Mouse (Mus musculus): ENCODE measurements at regions not wholly inside any gene's neighbourhood (a gene's known extent, or its start where the extent isn't known, plus 50 kb on each side); places are given as distances from the start of the nearest gene placed in this dataset.

- H3K27ac ChIP-seq (replicated peaks), result no peak overlapping the region
- H3K27me3 ChIP-seq (replicated peaks), result no peaks in the 10 kb centered on the region
- no peak for ATAC-seq (ENCODE audit: low FRiP score)
- WGBS, result 95% methylated on average over 3 of the region's 3 CpGs
- no peak overlapping the region for H3K4me3 ChIP-seq (replicated peaks)
- H3K4me2 ChIP-seq, result no peak overlapping the region
- no peaks in the 10 kb centered on the region for H3K9me3 ChIP-seq (replicated peaks)
- no peak overlapping the region for H3K9ac ChIP-seq (replicated peaks)
- no peaks in the 10 kb centered on the region for H3K36me3 ChIP-seq
- H3K4me1 ChIP-seq, result no peaks in the 10 kb centered on the region
Measured at GRCm38 (mm10) chr10:44627431-44627830, 99.1 kb upstream of the Prdm1 start.

GRCm38 (mm10) chr10:44625521-44625920, 97.2 kb upstream of the Prdm1 start:
- H3K9me3 ChIP-seq (replicated peaks), result no peaks in the 10 kb centered on the region
- WGBS, result 50% methylated on average over 4 of the region's 4 CpGs
- H3K9ac ChIP-seq (replicated peaks), result no peak overlapping the region
- H3K4me3 ChIP-seq (replicated peaks), result no peak overlapping the region
- H3K27ac ChIP-seq (replicated peaks), result no peak overlapping the region
- no peak overlapping the region for H3K4me2 ChIP-seq
- H3K4me1 ChIP-seq, result no peaks in the 10 kb centered on the region
- ATAC-seq (ENCODE audit: low FRiP score), result no peak
- H3K27me3 ChIP-seq (replicated peaks), result no peaks in the 10 kb centered on the region
- H3K36me3 ChIP-seq, result no peaks in the 10 kb centered on the region

- no peaks in the 10 kb centered on the region for H3K4me1 ChIP-seq
- H3K9me3 ChIP-seq (replicated peaks), result no peaks in the 10 kb centered on the region
- no peak overlapping the region for H3K9ac ChIP-seq (replicated peaks)
- H3K4me3 ChIP-seq (replicated peaks), result no peak overlapping the region
- no peaks in the 10 kb centered on the region for H3K36me3 ChIP-seq
- WGBS, result 67% methylated on average over 1 of the region's 1 CpGs
- H3K27ac ChIP-seq (replicated peaks), result no peak overlapping the region
- ATAC-seq (ENCODE audit: low FRiP score), result no peak
- H3K4me2 ChIP-seq, result no peak overlapping the region
- no peaks in the 10 kb centered on the region for H3K27me3 ChIP-seq (replicated peaks)
Measured at GRCm38 (mm10) chr10:44615586-44615985, 87.3 kb upstream of the Prdm1 start.

- no peaks in the 10 kb centered on the region for H3K36me3 ChIP-seq
- H3K9me3 ChIP-seq (replicated peaks), result no peaks in the 10 kb centered on the region
- no peak for ATAC-seq (ENCODE audit: low FRiP score)
- no peak overlapping the region for H3K4me3 ChIP-seq (replicated peaks)
- no peak overlapping the region for H3K4me2 ChIP-seq
- 94% methylated on average over 7 of the region's 7 CpGs for WGBS
- no peak overlapping the region for H3K27ac ChIP-seq (replicated peaks)
- H3K4me1 ChIP-seq, result no peaks in the 10 kb centered on the region
- no peak overlapping the region for H3K9ac ChIP-seq (replicated peaks)
- no peaks in the 10 kb centered on the region for H3K27me3 ChIP-seq (replicated peaks)
Measured at GRCm38 (mm10) chr10:44612571-44612970, 84.3 kb upstream of the Prdm1 start.

GRCm38 (mm10) chr10:44611399-44611798, 83.1 kb upstream of the Prdm1 start:
- H3K4me1 ChIP-seq, result no peaks in the 10 kb centered on the region
- H3K9ac ChIP-seq (replicated peaks), result no peak overlapping the region
- no peaks in the 10 kb centered on the region for H3K27me3 ChIP-seq (replicated peaks)
- H3K4me3 ChIP-seq (replicated peaks), result no peak overlapping the region
- H3K9me3 ChIP-seq (replicated peaks), result no peaks in the 10 kb centered on the region
- no peak overlapping the region for H3K4me2 ChIP-seq
- no peak for ATAC-seq (ENCODE audit: low FRiP score)
- 86% methylated on average over 5 of the region's 5 CpGs for WGBS
- H3K27ac ChIP-seq (replicated peaks), result no peak overlapping the region
- H3K36me3 ChIP-seq, result no peaks in the 10 kb centered on the region

- no peaks in the 10 kb centered on the region for H3K9me3 ChIP-seq (replicated peaks)
- no peak for ATAC-seq (ENCODE audit: low FRiP score)
- no peak overlapping the region for H3K27ac ChIP-seq (replicated peaks)
- no peak overlapping the region for H3K4me3 ChIP-seq (replicated peaks)
- no peaks in the 10 kb centered on the region for H3K27me3 ChIP-seq (replicated peaks)
- H3K36me3 ChIP-seq, result no peaks in the 10 kb centered on the region
- H3K4me1 ChIP-seq, result no peaks in the 10 kb centered on the region
- 79% methylated on average over 6 of the region's 6 CpGs for WGBS
- no peak overlapping the region for H3K9ac ChIP-seq (replicated peaks)
- H3K4me2 ChIP-seq, result no peak overlapping the region
Measured at GRCm38 (mm10) chr10:44609187-44609586, 80.9 kb upstream of the Prdm1 start.

- H3K9ac ChIP-seq (replicated peaks), result no peak overlapping the region
- ATAC-seq (ENCODE audit: low FRiP score), result no peak
- H3K4me3 ChIP-seq (replicated peaks), result no peak overlapping the region
- no peak overlapping the region for H3K27ac ChIP-seq (replicated peaks)
- H3K36me3 ChIP-seq, result no peaks in the 10 kb centered on the region
- no peaks in the 10 kb centered on the region for H3K27me3 ChIP-seq (replicated peaks)
- WGBS, result 83% methylated on average over 5 of the region's 5 CpGs
- H3K4me2 ChIP-seq, result no peak overlapping the region
- no peaks in the 10 kb centered on the region for H3K4me1 ChIP-seq
- H3K9me3 ChIP-seq (replicated peaks), result no peaks in the 10 kb centered on the region
Measured at GRCm38 (mm10) chr10:44607334-44607851, 79.1 kb upstream of the Prdm1 start.

GRCm38 (mm10) chr10:44604512-44604911, 76.2 kb upstream of the Prdm1 start:
- Histone ChIP-seq H3K4me3 (replicated peaks) (no peak overlapping the region), H3K27me3 (replicated peaks) (no peaks in the 10 kb centered on the region), H3K4me1 (no peaks in the 10 kb centered on the region), H3K9me3 (replicated peaks) (no peaks in the 10 kb centered on the region), H3K9ac (replicated peaks) (no peak overlapping the region), H3K36me3 (no peaks in the 10 kb centered on the region), H3K4me2 (no peak overlapping the region), H3K27ac (replicated peaks) (no peak overlapping the region)
- WGBS, result 79% methylated on average over 11 of the region's 11 CpGs
- ATAC-seq (ENCODE audit: low FRiP score), result no peak

GRCm38 (mm10) chr10:44603461-44603860, 75.2 kb upstream of the Prdm1 start:
- H3K4me1 ChIP-seq, result no peaks in the 10 kb centered on the region
- H3K9ac ChIP-seq (replicated peaks), result no peak overlapping the region
- 80% methylated on average over 5 of the region's 5 CpGs for WGBS

GRCm38 (mm10) chr10:44601550-44601949, 73.2 kb upstream of the Prdm1 start:
- Histone ChIP-seq H3K4me1 (no peaks in the 10 kb centered on the region), H3K27ac (replicated peaks) (no peak overlapping the region), H3K4me3 (replicated peaks) (no peak overlapping the region), H3K36me3 (no peaks in the 10 kb centered on the region), H3K9me3 (replicated peaks) (no peaks in the 10 kb centered on the region), H3K4me2 (no peak overlapping the region), H3K9ac (replicated peaks) (no peak overlapping the region), H3K27me3 (replicated peaks) (no peaks in the 10 kb centered on the region)
- no peak for ATAC-seq (ENCODE audit: low FRiP score)
- WGBS, result 89% methylated on average over 10 of the region's 10 CpGs

More at GRCm38 (mm10) chr10:44603461-44603860, 75.2 kb upstream of the Prdm1 start:
- Histone ChIP-seq H3K4me3 (replicated peaks) (no peak overlapping the region), H3K27me3 (replicated peaks) (no peaks in the 10 kb centered on the region), H3K36me3 (no peaks in the 10 kb centered on the region), H3K4me2 (no peak overlapping the region), H3K27ac (replicated peaks) (no peak overlapping the region), H3K9me3 (replicated peaks) (no peaks in the 10 kb centered on the region)
- ATAC-seq (ENCODE audit: low FRiP score), result no peak

- ATAC-seq (ENCODE audit: low FRiP score), result peak; percentile 59; the same call in 1 of the 2 replicates
- Histone ChIP-seq H3K9me3 (replicated peaks) (no peaks in the 10 kb centered on the region), H3K9ac (replicated peaks) (no peak overlapping the region), H3K36me3 (no peaks in the 10 kb centered on the region), H3K4me3 (replicated peaks) (no peak overlapping the region), H3K4me1 (no peaks in the 10 kb centered on the region), H3K4me2 (no peak overlapping the region), H3K27me3 (replicated peaks) (no peaks in the 10 kb centered on the region), H3K27ac (replicated peaks) (no peak overlapping the region)
- 37% methylated on average over 4 of the region's 4 CpGs for WGBS
Measured at GRCm38 (mm10) chr10:44599964-44600334, 71.6 kb upstream of the Prdm1 start.

GRCm38 (mm10) chr10:44599331-44599963, 71.1 kb upstream of the Prdm1 start:
- Histone ChIP-seq H3K36me3 (no peaks in the 10 kb centered on the region), H3K4me1 (no peaks in the 10 kb centered on the region), H3K27ac (replicated peaks) (no peak overlapping the region), H3K9me3 (replicated peaks) (no peaks in the 10 kb centered on the region), H3K4me3 (replicated peaks) (no peak overlapping the region), H3K9ac (replicated peaks) (no peak overlapping the region), H3K27me3 (replicated peaks) (no peaks in the 10 kb centered on the region), H3K4me2 (no peak overlapping the region)
- ATAC-seq (ENCODE audit: low FRiP score), result no peak
- 53% methylated on average over 10 of the region's 10 CpGs for WGBS

Data from neural tube, embryonic 15.5 days (tissue).